Mouse (Mus musculus): ENCODE results near the gene Mgea5. TPM values are rescaled to one million over a fixed set of nuclear protein-coding genes. Genes with fewer than 3 reads are reported as not detected.
"Not testable (repeated sequence)": the region's sequence is repeated elsewhere in the genome, so short reads cannot be mapped to it uniquely, and the experiment has no call there.

Mgea5 gene
- 10 to 100 TPM; 32.7 to 43.3 (median 39.8) TPM for total RNA-seq (2022)

DNA sequence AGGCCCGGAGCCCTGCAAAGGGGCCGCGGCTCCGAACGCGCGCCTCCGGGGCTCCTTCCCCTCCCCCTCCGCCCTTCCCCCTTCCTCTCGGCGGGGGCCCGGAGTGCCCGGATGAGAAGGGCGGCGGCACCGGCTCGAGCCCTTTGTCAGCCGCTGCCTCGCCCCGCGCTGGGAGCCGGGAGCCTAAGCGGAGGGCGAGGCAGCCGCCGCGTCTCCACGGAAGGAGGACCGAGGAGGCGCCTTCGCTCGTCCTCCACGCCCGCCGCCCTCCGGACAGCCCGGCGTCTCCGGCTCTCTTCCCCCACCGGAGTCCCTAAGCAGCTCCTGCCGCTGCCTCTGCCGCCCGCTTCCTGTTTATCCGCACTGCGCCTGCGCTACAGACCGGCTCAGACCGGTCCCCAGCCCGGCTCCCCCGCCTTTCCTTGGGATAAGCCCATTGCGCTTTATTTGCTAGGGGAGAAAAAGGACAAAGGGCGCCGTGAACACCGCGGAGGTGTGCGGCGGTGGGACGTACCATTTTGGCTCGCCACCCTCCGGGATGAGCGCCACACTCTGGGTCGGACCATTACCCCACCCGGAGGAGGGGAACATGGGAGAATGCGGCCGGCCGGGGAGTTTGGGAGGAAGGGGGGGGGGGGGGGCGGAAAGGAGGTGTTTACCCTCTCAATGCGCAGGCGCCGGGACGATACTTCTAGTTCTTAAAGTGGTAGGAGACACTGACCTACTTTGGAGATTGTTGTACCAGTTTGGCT is at the start of gene Mgea5:
TSS of gene Mgea5 (minus strand) at position 657 of the 752 bp plus-strand sequence.
- DNase-seq (ENCODE audit: low spot score in 2 of 2), result peak; percentile 96 to 97

DNA sequence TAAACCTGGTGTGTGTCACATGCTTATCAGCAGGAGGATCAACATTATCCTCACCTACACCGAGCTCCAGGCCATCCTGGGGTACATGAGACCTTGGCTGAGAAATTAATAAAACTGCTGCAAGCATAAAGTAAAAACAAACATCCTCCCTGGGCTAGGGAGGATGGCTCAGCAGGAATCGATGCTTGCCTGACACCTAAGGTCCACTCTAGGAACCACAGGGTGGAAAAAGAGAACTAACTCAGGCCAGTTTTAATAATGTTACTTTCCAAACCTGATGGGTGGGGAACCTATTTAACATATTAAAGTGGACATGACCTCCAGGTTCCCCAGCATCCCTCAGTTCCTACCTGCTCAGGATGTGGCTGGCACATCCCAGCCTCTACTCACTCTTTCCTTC is 47.0 kb upstream of the Mgea5 start:
- DNase-seq (ENCODE audit: low spot score in 2 of 2), result no peak

DNA sequence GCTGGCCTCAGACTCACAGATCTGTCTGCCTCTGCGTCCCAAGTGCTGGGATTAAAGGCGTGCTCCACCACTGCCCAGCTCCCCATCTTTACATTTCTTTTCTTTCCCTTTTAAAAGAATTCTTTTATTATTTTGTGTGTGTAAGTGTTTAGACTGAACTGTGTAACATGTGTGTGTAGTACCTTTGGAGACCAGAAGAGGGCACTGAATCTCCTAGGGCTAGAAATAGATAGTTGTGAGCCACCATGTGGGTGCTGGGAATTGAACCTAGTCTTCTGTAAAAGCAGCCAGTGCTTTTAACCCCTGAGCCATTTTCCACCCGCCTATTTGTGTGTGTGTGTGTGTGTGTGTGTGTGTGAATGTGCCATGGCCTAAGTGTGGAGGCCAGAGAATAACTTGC is 44.1 kb upstream of the Mgea5 start:
- DNase-seq (ENCODE audit: low spot score in 2 of 2), result no peak

DNA sequence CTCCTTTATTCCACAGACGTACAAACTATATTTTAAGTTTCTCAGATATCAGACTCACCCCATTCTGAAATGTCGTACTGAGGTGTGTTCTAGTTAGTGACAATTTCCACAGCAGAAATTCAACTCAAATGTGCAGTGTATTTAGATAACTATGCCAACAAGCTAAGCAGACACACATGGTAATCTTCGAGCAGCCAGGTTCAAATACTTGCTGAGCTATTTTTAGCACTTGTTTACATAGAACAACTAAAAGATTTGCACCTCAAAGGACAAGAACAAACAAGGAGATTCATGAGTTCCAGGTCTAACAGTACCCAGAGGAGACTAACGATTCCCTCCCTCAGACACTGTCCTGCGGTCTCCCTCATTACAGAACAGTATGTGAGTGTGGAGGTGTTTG is 43.5 kb upstream of the Mgea5 start:
- no peak for DNase-seq (ENCODE audit: low spot score in 2 of 2)

DNA sequence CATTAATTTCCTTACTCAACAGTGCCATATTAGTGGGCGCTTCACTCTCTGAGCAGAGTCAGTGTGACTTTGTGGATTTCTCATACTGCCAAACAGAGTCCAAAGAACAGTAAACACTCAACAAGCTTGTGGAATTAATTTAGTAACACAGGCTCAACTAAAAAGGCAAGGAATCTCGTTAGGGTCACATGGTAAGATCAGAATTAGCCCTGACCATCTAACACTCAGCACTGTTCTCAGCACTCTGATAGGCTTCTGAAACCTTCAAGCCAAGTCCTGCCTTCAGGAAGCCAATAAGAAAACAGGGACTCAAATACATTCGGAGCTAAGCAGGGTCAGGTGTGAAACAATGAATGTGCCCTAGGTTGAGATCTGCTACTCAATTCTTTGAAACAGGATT is 42.5 kb upstream of the Mgea5 start:
- DNase-seq (ENCODE audit: low spot score in 2 of 2), result no peak

DNA sequence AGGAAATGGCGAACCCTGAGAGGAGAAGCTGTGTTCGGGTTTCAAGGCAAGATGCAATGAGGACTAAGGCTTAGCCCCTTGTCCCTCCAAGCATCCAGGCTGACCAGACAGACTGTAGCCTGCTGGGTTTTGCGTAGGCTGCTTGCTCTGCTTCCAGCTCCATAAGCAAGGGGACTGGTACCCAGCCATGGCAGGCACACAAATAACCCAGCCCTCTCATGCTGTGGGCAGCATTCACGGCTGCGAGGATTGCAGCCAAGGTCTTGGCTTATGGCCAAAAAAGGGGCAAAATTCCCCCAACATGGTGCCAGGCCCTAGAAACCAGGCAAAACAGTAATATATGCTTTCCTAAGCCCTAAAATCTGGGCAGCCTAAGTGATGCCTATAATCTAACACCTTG is 38.2 kb upstream of the Mgea5 start:
- no peak for DNase-seq (ENCODE audit: low spot score in 2 of 2)

GRCm38 (mm10) chr19:45817816-45818490 is 34.3 kb upstream of the Mgea5 start:
- no peak for DNase-seq (ENCODE audit: low spot score in 2 of 2)

- DNase-seq (ENCODE audit: low spot score in 2 of 2), result no peak
Measured at GRCm38 (mm10) chr19:45816727-45817126, 33.1 kb upstream of the Mgea5 start.

DNA sequence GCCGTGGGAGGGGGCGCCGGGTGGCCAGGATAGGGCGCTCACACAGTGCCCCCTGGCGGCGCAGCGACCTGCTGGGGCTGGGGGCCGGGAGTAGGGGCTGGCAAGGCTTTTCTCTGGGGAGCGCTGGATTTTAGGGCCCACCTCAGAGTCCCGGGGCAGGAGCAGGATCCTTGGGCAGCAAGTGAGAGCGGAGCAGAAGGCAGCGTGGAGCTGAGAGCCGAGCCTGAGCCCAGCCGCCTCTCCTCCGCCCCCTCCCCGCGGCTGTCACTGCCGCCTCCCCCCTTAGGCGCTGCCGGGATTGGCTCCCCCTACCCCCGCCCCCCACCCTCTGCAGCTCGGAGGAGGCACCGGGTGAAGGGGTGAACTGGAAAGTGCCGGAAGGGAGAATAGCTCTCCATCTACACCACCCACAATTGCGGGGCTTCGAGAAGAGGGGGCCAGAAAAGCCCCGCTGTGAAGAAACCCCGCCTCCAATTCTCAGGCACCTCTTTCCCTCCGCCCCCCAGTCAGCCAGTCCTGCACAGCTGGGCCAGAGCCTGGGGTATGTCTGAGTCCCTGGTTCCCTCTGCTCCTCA is 32.3 kb upstream of the Mgea5 start, which contains the start of gene Kcnip2:
TSS of gene Kcnip2 (minus strand) at position 231 of the 575 bp plus-strand sequence.
- no peak for DNase-seq (ENCODE audit: low spot score in 2 of 2)

DNA sequence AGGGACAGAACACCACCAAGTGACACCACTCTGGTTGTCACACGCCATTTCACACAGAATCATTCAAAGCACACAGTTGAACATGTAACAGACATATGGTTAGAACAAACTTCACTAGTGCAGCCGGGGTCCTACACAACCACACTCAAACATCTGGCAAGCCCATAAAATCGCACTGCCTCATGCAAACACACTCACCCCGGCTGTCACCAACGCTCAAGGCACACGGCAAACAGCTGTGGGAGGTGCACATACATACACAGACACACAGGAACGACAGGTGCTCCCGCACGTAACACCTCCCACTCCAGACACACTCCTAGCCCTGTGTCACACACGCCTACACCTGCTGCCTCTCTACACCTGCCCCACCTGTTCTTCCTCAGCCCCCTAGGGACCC is 31.5 kb upstream of the Mgea5 start:
- DNase-seq (ENCODE audit: low spot score in 2 of 2), result no peak

DNA sequence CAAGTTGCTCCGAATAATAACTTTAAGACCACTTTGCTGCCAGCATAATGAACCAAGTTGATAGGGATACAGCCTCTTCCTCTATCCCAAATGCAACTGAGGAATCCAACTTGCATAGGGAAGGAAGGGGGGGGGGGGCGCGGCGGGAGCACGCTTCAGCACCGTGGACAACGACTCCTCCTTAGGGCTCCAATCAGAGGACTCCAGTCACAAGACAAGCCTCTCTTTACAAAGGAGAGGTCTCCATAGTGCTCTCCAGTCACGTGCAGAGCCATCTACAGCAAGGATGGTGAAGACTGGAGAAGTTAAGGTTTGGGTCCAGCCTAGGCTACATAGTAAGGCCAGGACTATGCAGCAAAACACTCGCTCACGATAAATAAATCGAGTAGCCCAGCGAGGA is 30.2 kb upstream of the Mgea5 start:
- DNase-seq (ENCODE audit: low spot score in 2 of 2), result no peak

GRCm38 (mm10) chr19:45813263-45813662 is 29.6 kb upstream of the Mgea5 start:
- DNase-seq (ENCODE audit: low spot score in 2 of 2), result peak; percentile 71 to 75

DNA sequence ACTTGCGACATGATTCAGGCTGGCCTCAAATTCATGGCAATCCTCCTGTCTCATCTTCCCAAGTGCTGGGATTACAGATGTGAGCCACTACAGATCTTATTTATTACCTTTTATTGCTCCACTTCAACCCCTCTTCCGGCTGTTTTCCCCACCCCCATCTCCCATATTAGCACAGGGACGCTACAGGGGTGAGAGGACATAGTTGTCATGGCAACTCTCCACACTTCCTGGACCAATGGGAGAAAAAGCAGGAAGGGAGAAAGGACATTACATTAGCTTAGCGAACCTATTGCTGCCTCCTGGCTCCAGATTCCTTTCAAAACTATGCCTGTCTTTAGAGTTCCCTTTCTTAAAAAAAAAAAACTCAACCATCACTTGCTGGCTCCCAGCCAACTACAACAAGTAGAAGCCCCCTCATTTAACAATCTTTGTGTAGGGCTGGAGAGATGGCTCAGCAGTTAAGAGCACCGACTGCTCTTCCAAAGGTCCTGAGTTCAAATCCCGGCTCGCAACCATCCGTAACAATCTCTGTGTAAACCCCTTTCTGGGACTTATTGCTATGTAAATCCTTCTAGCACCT is 29.1 kb upstream of the Mgea5 start:
- DNase-seq (ENCODE audit: low spot score in 2 of 2), result no peak

- DNase-seq (ENCODE audit: low spot score in 2 of 2), result no peak
Measured at GRCm38 (mm10) chr19:45812115-45812514, 28.5 kb upstream of the Mgea5 start.

DNA sequence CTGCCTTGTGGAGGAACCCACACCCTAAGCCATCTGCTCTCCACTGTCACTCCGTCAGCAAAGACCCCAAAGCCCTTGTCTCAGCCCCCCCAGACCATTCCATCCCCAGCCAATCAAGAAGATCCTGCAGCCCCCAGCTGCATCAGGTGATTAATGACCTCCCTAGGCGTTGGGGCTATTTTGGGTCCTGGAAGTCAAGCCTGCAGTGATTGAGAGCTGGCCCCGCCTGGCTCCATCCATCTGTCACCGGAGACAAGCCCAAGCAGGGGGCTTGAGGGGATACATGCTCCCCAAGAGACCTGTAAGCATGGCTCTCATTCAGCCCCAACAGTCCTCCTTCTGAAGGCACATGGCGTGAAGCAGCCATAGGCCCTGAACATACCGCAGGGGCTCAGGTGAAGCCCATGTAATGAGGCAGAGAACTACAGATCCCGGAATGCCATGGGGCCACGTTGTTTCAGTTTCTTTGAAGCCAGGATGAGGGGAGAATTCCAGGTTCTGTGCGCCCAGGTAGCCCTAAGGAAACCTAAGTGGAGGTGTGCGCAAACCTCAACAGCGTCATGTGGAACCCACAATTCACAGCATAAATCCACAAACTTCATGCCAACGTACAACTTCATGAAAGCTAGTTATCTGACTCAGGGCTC is 27.5 kb upstream of the Mgea5 start:
- no peak for DNase-seq (ENCODE audit: low spot score in 2 of 2)

GRCm38 (mm10) chr19:45807732-45808131 is 24.1 kb upstream of the Mgea5 start:
- DNase-seq (ENCODE audit: low spot score in 2 of 2), result no peak

DNA sequence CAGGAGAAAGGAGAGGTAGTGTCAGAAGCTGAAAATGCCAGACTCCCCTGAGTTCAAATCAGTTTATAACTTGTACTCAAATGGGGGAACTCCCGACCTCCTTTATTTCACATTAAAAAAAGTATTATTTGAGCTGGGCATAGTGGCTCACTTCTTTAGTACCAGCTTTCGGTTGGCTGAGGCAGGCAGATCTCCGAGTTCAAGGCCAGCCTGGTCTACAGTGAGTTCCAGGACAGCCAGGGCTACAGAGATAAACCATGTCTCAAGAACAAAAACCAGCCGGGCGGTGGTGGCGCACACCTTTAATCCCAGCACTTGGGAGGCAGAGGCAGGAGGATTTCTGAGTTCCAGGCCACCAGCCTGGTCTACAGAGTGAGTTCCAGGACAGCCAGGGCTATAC is 22.2 kb upstream of the Mgea5 start:
- not testable (repeated sequence) for DNase-seq (ENCODE audit: low spot score in 2 of 2)

GRCm38 (mm10) chr19:45804593-45805368 is 21.1 kb upstream of the Mgea5 start:
- no peak for DNase-seq (ENCODE audit: low spot score in 2 of 2)

DNA sequence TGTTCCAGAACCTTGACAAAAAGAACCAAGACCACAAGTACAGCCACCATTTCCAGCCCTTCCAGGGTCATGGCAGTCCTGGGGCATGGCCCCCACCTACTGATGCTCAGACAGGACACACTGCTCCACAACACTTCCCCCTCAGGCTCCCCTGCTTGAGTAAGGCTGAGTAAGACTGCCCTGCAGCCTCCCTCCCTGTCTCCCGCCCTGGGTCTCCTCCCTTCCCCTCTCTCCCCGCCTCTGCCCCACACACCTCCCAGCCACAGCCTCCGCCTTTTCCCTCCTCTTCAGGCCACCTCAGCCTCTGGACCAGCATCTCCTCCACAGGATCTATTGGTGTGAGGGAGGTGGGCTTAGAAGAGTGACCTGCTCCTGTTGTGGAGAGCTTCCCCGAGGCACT is 19.8 kb upstream of the Mgea5 start:
- DNase-seq (ENCODE audit: low spot score in 2 of 2), result no peak

- no peak for DNase-seq (ENCODE audit: low spot score in 2 of 2)
Measured at GRCm38 (mm10) chr19:45802702-45803101, 19.1 kb upstream of the Mgea5 start.

DNA sequence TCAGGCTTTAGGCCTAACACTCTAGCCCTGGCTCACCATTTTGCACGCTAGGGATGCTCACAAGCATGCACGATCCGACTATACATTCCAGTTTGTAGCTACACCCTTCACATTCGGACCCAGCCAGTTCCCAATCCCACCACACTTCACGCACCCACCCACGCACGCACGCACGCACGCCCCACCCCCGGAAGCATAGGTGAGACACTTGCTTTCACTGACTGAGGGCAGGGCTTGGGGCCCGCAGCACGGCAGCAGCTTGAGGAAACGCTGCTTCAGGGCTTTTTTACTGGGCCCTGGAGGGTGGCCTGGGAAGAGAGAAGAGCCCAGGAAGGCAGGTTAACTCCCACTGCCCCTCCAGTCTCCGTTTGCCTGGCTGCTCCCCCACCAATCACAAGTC is 13.2 kb upstream of the Mgea5 start:
- DNase-seq (ENCODE audit: low spot score in 2 of 2), result no peak

Data from gastrocnemius, adult 8-10 months (tissue).